Mouse (Mus musculus): Measurements from ENCODE around the gene Klhl28. TPM values are rescaled to one million over a fixed set of nuclear protein-coding genes. Genes with fewer than 3 reads are reported as not detected.

The Klhl28 gene
- polyA plus RNA-seq, 1 experiment from 2014 or later: 22.5 TPM

- Histone ChIP-seq H3K4me3 (peak overlapping the region; percentile 85), H3K36me3 (no peaks in the 10 kb centered on the region), H3K27ac (replicated peaks) (0 out of 2 replicates have a peak overlapping the region, but pooled peaks have one; percentile 59), H3K9ac (peak overlapping the region; percentile 70), H3K9me3 (no peaks in the 10 kb centered on the region), H3K4me2 (peak overlapping the region; percentile 88), H3K27me3 (no peaks in the 10 kb centered on the region), H3K4me1 (replicated peaks) (peaks cover 47% of the 10 kb centered on the region)
- no peak for ATAC-seq (ENCODE audit: low read depth)
- WGBS: 34% methylated on average over 4 of the region's 4 CpGs
Observed at GRCm38 (mm10) chr12:64964560-64964959, 774 bp downstream of the Klhl28 start.

- Histone ChIP-seq H3K4me2 (no peak overlapping the region), H3K4me3 (no peak overlapping the region), H3K27ac (replicated peaks) (no peak overlapping the region), H3K27me3 (no peaks in the 10 kb centered on the region), H3K36me3 (peaks cover 13% of the 10 kb centered on the region; the same call in 1 of the 2 replicates), H3K4me1 (replicated peaks) (no peaks in the 10 kb centered on the region), H3K9ac (no peak overlapping the region), H3K9me3 (no peaks in the 10 kb centered on the region)
- ATAC-seq (ENCODE audit: low read depth): no peak
- WGBS: 84% methylated on average over 2 of the region's 2 CpGs
Observed at GRCm38 (mm10) chr12:64937493-64937892, 27.8 kb downstream of the Klhl28 start.

GRCm38 (mm10) chr12:64917578-64918471 lies 47.5 kb downstream of the Klhl28 start, which contains the start of gene Gm527:
Gene Gm527 (plus strand): TSS chr12:64917906.
- Histone ChIP-seq H3K4me1 (replicated peaks) (peaks cover 10% of the 10 kb centered on the region; the same call in 1 of the 2 replicates), H3K27me3 (no peaks in the 10 kb centered on the region), H3K4me3 (peak within 1 kb of the TSS; percentile 81), H3K36me3 (0 out of 2 replicates have a peak, but pooled peaks cover 13% of the 10 kb centered on the region), H3K27ac (replicated peaks) (peak within 1 kb of the TSS; percentile 84), H3K9me3 (no peaks in the 10 kb centered on the region), H3K4me2 (peak within 1 kb of the TSS; percentile 77), H3K9ac (peak within 1 kb of the TSS; percentile 88)
- ATAC-seq (ENCODE audit: low read depth): peak; percentile 100
- under 1% methylated on average over 74 of the region's 93 CpGs for WGBS

- H3K9me3 ChIP-seq: no peaks in the 10 kb centered on the region
- no peak overlapping the region for H3K27ac ChIP-seq (replicated peaks)
- no peaks in the 10 kb centered on the region for H3K27me3 ChIP-seq
- ATAC-seq (ENCODE audit: low read depth): no peak
- H3K4me3 ChIP-seq: no peak overlapping the region
- H3K4me2 ChIP-seq: no peak overlapping the region
- peaks cover 10% of the 10 kb centered on the region; the same call in 1 of the 2 replicates for H3K4me1 ChIP-seq (replicated peaks)
- H3K9ac ChIP-seq: no peak overlapping the region
- H3K36me3 ChIP-seq: 0 out of 2 replicates have a peak, but pooled peaks cover 8% of the 10 kb centered on the region
Observed at GRCm38 (mm10) chr12:64916735-64917134, 48.6 kb downstream of the Klhl28 start.

GRCm38 (mm10) chr12:64912996-64913395 lies 52.3 kb downstream of the Klhl28 start:
- ATAC-seq (ENCODE audit: low read depth): no peak
- H3K4me1 ChIP-seq (replicated peaks): no peaks in the 10 kb centered on the region; the same call in 1 of the 2 replicates
- H3K9ac ChIP-seq: no peak overlapping the region
- no peak overlapping the region for H3K4me3 ChIP-seq
- no peaks in the 10 kb centered on the region for H3K9me3 ChIP-seq
- no peak overlapping the region for H3K27ac ChIP-seq (replicated peaks)
- no peaks in the 10 kb centered on the region for H3K27me3 ChIP-seq
- H3K36me3 ChIP-seq: no peaks in the 10 kb centered on the region
- H3K4me2 ChIP-seq: no peak overlapping the region
- 66% methylated on average over 6 of the region's 6 CpGs for WGBS

- 47% methylated on average over 8 of the region's 8 CpGs for WGBS
- Histone ChIP-seq H3K27me3 (no peaks in the 10 kb centered on the region), H3K4me1 (replicated peaks) (peaks cover 12% of the 10 kb centered on the region), H3K27ac (replicated peaks) (peak overlapping the region; percentile 67), H3K4me2 (0 out of 2 replicates have a peak overlapping the region, but pooled peaks have one; percentile 19), H3K9ac (no peak overlapping the region), H3K9me3 (no peaks in the 10 kb centered on the region), H3K4me3 (no peak overlapping the region), H3K36me3 (no peaks in the 10 kb centered on the region)
- ATAC-seq (ENCODE audit: low read depth): no peak
Observed at GRCm38 (mm10) chr12:64903186-64903585, 62.1 kb downstream of the Klhl28 start.

GRCm38 (mm10) chr12:64902506-64902905 lies 62.8 kb downstream of the Klhl28 start:
- ATAC-seq (ENCODE audit: low read depth): peak; percentile 83
- H3K9ac ChIP-seq: 0 out of 2 replicates have a peak overlapping the region, but pooled peaks have one; percentile 1
- H3K27me3 ChIP-seq: no peaks in the 10 kb centered on the region
- H3K4me3 ChIP-seq: no peak overlapping the region
- H3K9me3 ChIP-seq: no peaks in the 10 kb centered on the region
- 10% methylated on average over 8 of the region's 8 CpGs for WGBS
- no peaks in the 10 kb centered on the region for H3K36me3 ChIP-seq
- peaks cover 12% of the 10 kb centered on the region for H3K4me1 ChIP-seq (replicated peaks)
- H3K27ac ChIP-seq (replicated peaks): peak overlapping the region; percentile 67
- H3K4me2 ChIP-seq: peak overlapping the region; percentile 19

- peak; percentile 74; the same call in 1 of the 2 replicates for ATAC-seq (ENCODE audit: low read depth)
- no peaks in the 10 kb centered on the region for H3K36me3 ChIP-seq
- no peak overlapping the region for H3K27ac ChIP-seq (replicated peaks)
- no peak overlapping the region for H3K9ac ChIP-seq
- H3K4me2 ChIP-seq: no peak overlapping the region
- H3K9me3 ChIP-seq: no peaks in the 10 kb centered on the region
- peaks cover 2% of the 10 kb centered on the region for H3K4me1 ChIP-seq (replicated peaks)
- 36% methylated on average over 4 of the region's 4 CpGs for WGBS
- H3K27me3 ChIP-seq: no peaks in the 10 kb centered on the region
- no peak overlapping the region for H3K4me3 ChIP-seq
Observed at GRCm38 (mm10) chr12:64897060-64897730, 68.1 kb downstream of the Klhl28 start.

Other genes starting within 250 kb of the Klhl28 start
- 2.7 and 4.3 TPM in 2 replicates for gene Gm527, start 47.6 kb downstream of the Klhl28 start, polyA plus RNA-seq (2015; fragmentation: Nextera tagmentation; extraction: Ambion mirVana)
- gene Togaram1, start 270 bp upstream of the Klhl28 start, polyA plus RNA-seq (2015; fragmentation: Nextera tagmentation; extraction: Ambion mirVana): 21.7 and 23.2 TPM in 2 replicates
- 39.3 and 45.7 TPM in 2 replicates for gene Prpf39, start 70.8 kb upstream of the Klhl28 start, polyA plus RNA-seq (2015; fragmentation: Nextera tagmentation; extraction: Ambion mirVana)
- 460 and 490 TPM in 2 replicates for gene Fkbp3, start 108.5 kb upstream of the Klhl28 start, polyA plus RNA-seq (2015; fragmentation: Nextera tagmentation; extraction: Ambion mirVana)
- gene Fancm, start 110.1 kb upstream of the Klhl28 start, polyA plus RNA-seq (2015; fragmentation: Nextera tagmentation; extraction: Ambion mirVana): 7.3 and 9.2 TPM in 2 replicates
- 11.8 and 12.0 TPM in 2 replicates for gene Mis18bp1, start 207.1 kb upstream of the Klhl28 start, polyA plus RNA-seq (2015; fragmentation: Nextera tagmentation; extraction: Ambion mirVana)

All from neural tube, embryonic 13.5 days (tissue).